Mouse (Mus musculus): ENCODE results near the gene Tmem44.
"Not testable (repeated sequence)": the region's sequence is repeated elsewhere in the genome, so short reads cannot be mapped to it uniquely, and the experiment has no call there.

Tmem44 gene

GRCm38 (mm10) chr16:30497307-30497706 lies 53.3 kb downstream of the Tmem44 start:
- DNase-seq (ENCODE audit: low spot score) = no peak

- no peak for DNase-seq (ENCODE audit: low spot score)
Observed at GRCm38 (mm10) chr16:30494883-30495282, 55.8 kb downstream of the Tmem44 start.

GRCm38 (mm10) chr16:30491742-30492141 lies 58.9 kb downstream of the Tmem44 start:
- no peak for DNase-seq (ENCODE audit: low spot score)

GRCm38 (mm10) chr16:30490791-30491190 lies 59.9 kb downstream of the Tmem44 start:
- no peak for DNase-seq (ENCODE audit: low spot score)

GRCm38 (mm10) chr16:30490316-30490715 lies 60.3 kb downstream of the Tmem44 start:
- DNase-seq (ENCODE audit: low spot score) = no peak

GRCm38 (mm10) chr16:30489662-30490061 lies 61.0 kb downstream of the Tmem44 start:
- no peak for DNase-seq (ENCODE audit: low spot score)

GRCm38 (mm10) chr16:30486498-30486897 lies 64.1 kb downstream of the Tmem44 start:
- no peak for DNase-seq (ENCODE audit: low spot score)

- no peak for DNase-seq (ENCODE audit: low spot score)
Observed at GRCm38 (mm10) chr16:30477791-30478190, 72.9 kb downstream of the Tmem44 start.

GRCm38 (mm10) chr16:30477006-30477405 lies 73.6 kb downstream of the Tmem44 start:
- no peak for DNase-seq (ENCODE audit: low spot score)

GRCm38 (mm10) chr16:30475633-30476461 lies 74.8 kb downstream of the Tmem44 start:
- DNase-seq (ENCODE audit: low spot score) = peak; percentile 35

- DNase-seq (ENCODE audit: low spot score) = no peak
Observed at GRCm38 (mm10) chr16:30472447-30472846, 78.2 kb downstream of the Tmem44 start.

GRCm38 (mm10) chr16:30471912-30472311 lies 78.7 kb downstream of the Tmem44 start:
- DNase-seq (ENCODE audit: low spot score) = no peak

GRCm38 (mm10) chr16:30468944-30469343 lies 81.7 kb downstream of the Tmem44 start:
- no peak for DNase-seq (ENCODE audit: low spot score)

GRCm38 (mm10) chr16:30465680-30466298 lies 84.9 kb downstream of the Tmem44 start:
- no peak for DNase-seq (ENCODE audit: low spot score)

- DNase-seq (ENCODE audit: low spot score) = not testable (repeated sequence)
Observed at GRCm38 (mm10) chr16:30464742-30465141, 85.9 kb downstream of the Tmem44 start.
